Mouse (Mus musculus) cerebellum, adult 2 months (tissue): Measurements from ENCODE around the gene Aldh1l1. TPM values are rescaled to one million over a fixed set of nuclear protein-coding genes. Genes with fewer than 3 reads are reported as not detected.

ENCODE experiments used
- DNase-seq, 2 experiments: peaks; one replicate each; pipeline ENCODE4 v3.0.0; 2021
- H3K27ac ChIP-seq: fragments of 200-500 bp; 2 replicates; pipeline ENCODE4 v1.5.1; 2012; ENCODE audit warnings: low read length, control low read depth, inconsistent platforms; ENCODE audit not compliant: insufficient read depth
- H3K27me3 ChIP-seq: fragments of 200-500 bp; 2 replicates; pipeline ENCODE4 v1.6.1; 2012; ENCODE audit warnings: inconsistent platforms, mild to moderate bottlenecking, low read length, moderate library complexity; ENCODE audit not compliant: control insufficient read depth, insufficient read depth
- H3K4me1 ChIP-seq: fragments of 200-500 bp; 2 replicates; pipeline ENCODE4 v1.6.1; 2011; ENCODE audit warnings: low read length; ENCODE audit not compliant: control insufficient read depth, insufficient read depth
- H3K4me3 ChIP-seq: fragments of 200-500 bp; replicated peaks from 2 replicates; pipeline ENCODE3; 2011; ENCODE audit warnings: mild to moderate bottlenecking, low read depth, low read length, control low read depth; ENCODE audit not compliant: insufficient read depth
- CTCF ChIP-seq: fragments of 200-500 bp; IDR thresholded peaks from 2 replicates; pipeline ENCODE4 v1.5.1; 2011; ENCODE audit warnings: low read depth, mild to moderate bottlenecking, control low read depth, low read length, moderate library complexity, borderline replicate concordance; ENCODE audit not compliant: insufficient read depth
- POLR2A ChIP-seq: fragments of 200-500 bp; IDR thresholded peaks from 2 replicates; pipeline ENCODE4 v1.6.1; 2011; ENCODE audit warnings: low read length, control low read depth, borderline replicate concordance; ENCODE audit not compliant: insufficient read depth
- WGBS: fragments of 180-500 bp; shearing (Covaris S2); methylation state at CpG from one replicate; pipeline ENCODE4 v1.1.7; 2018; 5-methylcytosine and 5-hydroxymethylcytosine counted together
- polyA plus RNA-seq: library from polyadenylated mRNA; depleted of rRNA; stranded (reverse); fragments of >200 nt; gene quantifications from 2 replicates; pipeline ENCODE4 v1.2.3, GENCODE M21; 2012

Gene Aldh1l1
- polyA plus RNA-seq, 1 experiment = 50.1 TPM

- TF ChIP-seq POLR2A (no peak), CTCF (no peak)
- H3K4me1 ChIP-seq = peaks cover 6% of the 10 kb centered on the region
- no peak for DNase-seq
- no peak overlapping the region for H3K4me3 ChIP-seq
- WGBS = 96% methylated on average over 3 of the region's 3 CpGs
- H3K27ac ChIP-seq = no peak overlapping the region
- H3K27me3 ChIP-seq = no peaks in the 10 kb centered on the region; the same call in 1 of the 2 replicates
These were observed 3.3 kb downstream of the Aldh1l1 start for GRCm38 (mm10) chr6:90489532-90489931.

GRCm38 (mm10) chr6:90490976-90491375 is 4.7 kb downstream of the Aldh1l1 start:
- H3K4me1 ChIP-seq = peaks cover 6% of the 10 kb centered on the region
- DNase-seq = no peak
- no peak for TF ChIP-seq CTCF
- TF ChIP-seq POLR2A = no peak
- H3K4me3 ChIP-seq = no peak overlapping the region
- 6% methylated on average over 2 of the region's 2 CpGs for WGBS
- no peak overlapping the region for H3K27ac ChIP-seq
- H3K27me3 ChIP-seq = no peaks in the 10 kb centered on the region; the same call in 1 of the 2 replicates

- Histone ChIP-seq H3K4me3 (no peak overlapping the region), H3K27ac (no peak overlapping the region), H3K4me1 (peaks cover 6% of the 10 kb centered on the region), H3K27me3 (no peaks in the 10 kb centered on the region; the same call in 1 of the 2 replicates)
- no peak for DNase-seq
- TF ChIP-seq CTCF (no peak), POLR2A (no peak)
- WGBS = 95% methylated on average over 10 of the region's 10 CpGs
These were observed 5.9 kb downstream of the Aldh1l1 start for GRCm38 (mm10) chr6:90491956-90492744.

- WGBS = 92% methylated on average over 3 of the region's 3 CpGs
- TF ChIP-seq CTCF = no peak
- TF ChIP-seq POLR2A = no peak
- Histone ChIP-seq H3K4me1 (peaks cover 6% of the 10 kb centered on the region), H3K27me3 (no peaks in the 10 kb centered on the region), H3K4me3 (no peak overlapping the region), H3K27ac (no peak overlapping the region)
- no peak for DNase-seq
These were observed 7.9 kb downstream of the Aldh1l1 start for GRCm38 (mm10) chr6:90494155-90494554.

GRCm38 (mm10) chr6:90494566-90494965 is 8.3 kb downstream of the Aldh1l1 start:
- WGBS = 94% methylated on average over 3 of the region's 3 CpGs
- no peak for DNase-seq
- peaks cover 6% of the 10 kb centered on the region for H3K4me1 ChIP-seq
- H3K4me3 ChIP-seq = no peak overlapping the region
- no peak for TF ChIP-seq CTCF
- no peak for TF ChIP-seq POLR2A
- no peaks in the 10 kb centered on the region for H3K27me3 ChIP-seq
- no peak overlapping the region for H3K27ac ChIP-seq

GRCm38 (mm10) chr6:90495282-90495912 is 9.2 kb downstream of the Aldh1l1 start:
- Histone ChIP-seq H3K27me3 (no peaks in the 10 kb centered on the region), H3K4me3 (no peak overlapping the region), H3K27ac (no peak overlapping the region), H3K4me1 (peaks cover 6% of the 10 kb centered on the region)
- 73% methylated on average over 7 of the region's 7 CpGs for WGBS
- TF ChIP-seq POLR2A = no peak
- TF ChIP-seq CTCF = no peak
- DNase-seq = no peak

- no peaks in the 10 kb centered on the region for H3K27me3 ChIP-seq
- H3K4me3 ChIP-seq = no peak overlapping the region
- WGBS = 83% methylated on average over 3 of the region's 3 CpGs
- peaks cover 8% of the 10 kb centered on the region for H3K4me1 ChIP-seq
- H3K27ac ChIP-seq = no peak overlapping the region
- DNase-seq = no peak
- no peak for TF ChIP-seq POLR2A
- no peak for TF ChIP-seq CTCF
These were observed 10.0 kb downstream of the Aldh1l1 start for GRCm38 (mm10) chr6:90496217-90496616.

- no peak for DNase-seq
- Histone ChIP-seq H3K27ac (no peak overlapping the region), H3K4me1 (peaks cover 11% of the 10 kb centered on the region), H3K27me3 (no peaks in the 10 kb centered on the region), H3K4me3 (no peak overlapping the region)
- TF ChIP-seq POLR2A = no peak
- TF ChIP-seq CTCF = no peak
- 92% methylated on average over 4 of the region's 4 CpGs for WGBS
These were observed 13.3 kb downstream of the Aldh1l1 start for GRCm38 (mm10) chr6:90499509-90499908.
